Mouse (Mus musculus) thymus, adult 2 months (tissue): Measurements from ENCODE around the gene Myadm.

Experiments used
- CTCF ChIP-seq: fragments of 200-500 bp; IDR thresholded peaks from 2 replicates; pipeline ENCODE4 v1.5.1; 2012; ENCODE audit warnings: mild to moderate bottlenecking, control low read depth, low read length, moderate library complexity, borderline replicate concordance; ENCODE audit not compliant: control insufficient read depth, poor library complexity, insufficient read depth; ENCODE audit errors: extremely low read depth
- POLR2A ChIP-seq: fragments of 200-500 bp; IDR thresholded peaks from 2 replicates; pipeline ENCODE4 v1.6.1; 2012; ENCODE audit warnings: mild to moderate bottlenecking, low read length, control low read depth, moderate library complexity; ENCODE audit not compliant: control insufficient read depth, poor library complexity, insufficient read depth; ENCODE audit errors: extremely low read depth

DNA sequence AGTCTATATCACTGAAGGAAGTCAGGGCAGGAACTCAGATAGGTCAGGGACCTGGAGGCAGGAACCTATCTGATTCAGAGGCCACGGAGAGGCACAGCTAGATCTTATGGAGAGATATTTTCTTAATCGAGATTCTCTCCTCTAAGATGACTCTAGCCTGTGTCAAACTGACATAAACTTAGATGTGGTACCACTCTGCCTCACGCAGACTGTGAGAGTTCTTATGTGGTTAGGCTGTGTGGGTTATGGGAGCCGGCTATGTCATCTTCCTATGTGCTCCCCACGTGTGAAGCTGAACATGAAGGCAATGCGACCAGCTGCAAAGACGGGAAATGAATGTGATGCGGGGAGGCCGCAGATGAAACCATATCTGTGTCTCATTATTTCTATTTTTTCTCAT lies 16.7 kb upstream of the Myadm start:
- TF ChIP-seq CTCF (no peak), POLR2A (no peak)
